Mouse (Mus musculus) layer of hippocampus, postnatal 36 days (tissue): ENCODE results near the gene Evc2. TPM values are rescaled to one million over a fixed set of nuclear protein-coding genes. Genes with fewer than 3 reads are reported as not detected.

Experiments
- DNase-seq, 2 experiments: peaks; one replicate each; pipeline ENCODE4 v3.0.0; 2022
- total RNA-seq, 2 experiments: library from RNA; stranded (reverse); gene quantifications; 2 replicates each; pipeline ENCODE4 v1.2.3; 2021

The Evc2 gene
- 10 to 100 TPM; 24.9 to 28.1 TPM for total RNA-seq

DNA sequence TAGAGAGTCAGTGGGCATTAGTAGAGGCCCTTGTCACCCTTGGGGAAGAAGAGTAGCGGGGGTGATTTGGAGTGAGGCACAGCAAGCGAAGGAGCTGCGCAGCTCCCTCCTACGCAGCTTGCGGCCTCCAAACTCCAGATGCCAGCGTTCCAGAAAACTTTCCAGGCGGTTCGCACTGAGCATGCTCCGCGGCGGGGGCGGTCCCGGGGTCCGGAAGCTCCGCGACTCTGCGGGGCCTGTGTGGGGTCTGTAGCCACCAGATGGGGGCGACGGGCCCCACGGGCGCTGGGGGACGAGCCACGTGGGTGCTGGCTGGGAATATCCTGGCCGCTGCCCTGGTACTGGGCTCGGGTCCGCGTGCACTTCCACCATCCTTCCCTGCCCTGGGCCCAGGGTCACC lies at the start of gene Evc2:
Gene Evc2, plus strand, starts transcription at position 212 of the 400 bp plus-strand sequence.
- peak; percentile 75 to 78 for DNase-seq

DNA sequence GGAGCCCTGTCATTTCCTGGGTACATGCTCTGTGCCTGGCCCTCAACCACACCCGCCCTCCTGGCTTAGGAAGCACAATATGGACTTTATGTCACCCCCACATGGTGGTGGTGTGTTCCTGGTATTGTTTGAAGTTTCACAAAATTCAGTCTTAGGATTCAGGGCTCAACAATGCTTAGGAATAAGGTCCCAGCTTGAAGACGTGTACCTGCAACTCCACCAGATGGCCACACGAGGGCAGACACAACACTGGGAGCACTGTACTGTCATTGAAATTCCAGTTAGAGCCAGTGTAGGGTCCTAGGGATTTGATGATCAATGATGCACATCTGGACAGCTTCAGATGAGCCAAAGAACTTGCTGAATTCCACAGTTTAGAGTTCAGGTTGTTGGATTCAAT lies 49.1 kb upstream of the Evc2 start:
- DNase-seq: peak in 1 of 2 experiments; percentile 42

DNA sequence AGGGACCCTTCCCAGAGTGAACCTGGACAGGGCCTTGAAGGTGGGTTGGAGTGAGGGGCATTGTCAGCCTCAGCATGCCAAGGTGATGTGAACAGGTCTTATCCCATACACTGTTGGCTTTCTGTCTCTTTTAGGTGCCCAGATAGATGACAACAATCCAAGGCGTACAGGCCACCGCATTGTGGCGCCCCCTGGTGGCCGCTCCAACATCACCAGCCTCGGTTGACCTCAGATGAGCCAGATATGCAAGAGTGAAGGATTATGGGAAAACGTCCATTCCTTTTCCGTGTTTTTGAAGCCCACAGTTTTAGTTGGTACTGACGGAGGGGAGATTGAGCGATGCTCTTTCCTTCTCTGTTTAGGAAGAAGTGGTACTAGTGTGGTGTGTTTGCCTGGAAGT lies 47.3 kb upstream of the Evc2 start:
- DNase-seq: no peak

DNA sequence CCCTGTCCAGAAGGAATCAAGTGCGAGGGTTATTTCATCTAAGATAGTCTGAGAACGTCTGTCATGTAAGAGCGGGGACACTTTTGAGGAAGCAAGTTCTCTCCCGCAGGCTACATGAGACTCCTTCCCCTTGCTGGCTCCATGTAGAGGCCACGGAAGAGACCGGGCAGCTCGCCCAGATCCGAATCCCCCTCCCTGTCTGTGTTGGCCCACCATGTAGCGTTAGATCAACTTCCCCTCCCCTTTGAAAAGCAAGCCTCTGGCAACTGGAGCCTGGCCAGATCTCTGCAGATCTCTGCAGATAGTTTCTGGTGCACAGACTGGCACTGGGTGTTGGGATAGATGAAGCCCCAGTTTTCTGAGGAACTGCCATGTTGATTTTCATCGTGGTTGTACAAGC lies 41.6 kb upstream of the Evc2 start:
- no peak for DNase-seq

DNA sequence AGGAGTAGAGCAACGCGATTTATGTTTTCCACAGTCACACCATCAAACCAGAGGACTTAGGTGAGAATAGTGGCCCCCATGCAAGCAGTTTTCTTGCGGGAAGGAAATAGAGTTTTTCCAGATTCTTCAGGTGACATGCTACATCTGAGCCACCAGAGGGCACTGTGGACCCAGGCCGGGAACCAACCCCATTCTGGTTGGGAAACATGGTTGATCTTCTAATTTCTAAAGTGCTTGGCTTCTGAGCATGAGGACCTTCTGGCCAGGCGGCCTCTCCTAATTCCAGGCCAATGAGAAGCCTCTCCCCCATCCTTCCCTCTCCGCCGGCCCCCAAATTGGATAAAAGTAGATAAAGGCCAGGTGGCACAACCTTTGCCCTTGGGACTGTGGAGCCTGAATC lies 39.9 kb upstream of the Evc2 start:
- no peak for DNase-seq

DNA sequence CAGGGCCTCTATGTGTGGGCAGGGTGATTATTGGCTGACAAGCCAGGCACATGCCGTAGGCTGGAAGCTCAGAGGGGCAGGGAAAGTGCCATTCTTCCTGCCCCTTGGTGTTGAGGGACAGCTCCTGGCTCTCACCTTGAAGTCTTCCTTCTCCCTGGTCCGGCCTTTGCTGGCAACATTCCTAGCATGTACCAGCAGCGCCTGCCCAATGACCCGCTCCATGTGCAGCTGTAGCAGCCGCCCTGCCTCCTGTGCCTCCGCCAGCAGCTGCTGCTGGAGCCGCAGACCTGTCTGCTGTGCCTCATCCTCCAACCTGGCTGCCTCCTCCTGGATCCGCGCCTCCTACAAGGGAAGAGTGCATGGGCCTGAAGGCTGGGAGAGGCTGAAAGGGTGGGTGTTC lies 28.3 kb upstream of the Evc2 start:
- DNase-seq: no peak

DNA sequence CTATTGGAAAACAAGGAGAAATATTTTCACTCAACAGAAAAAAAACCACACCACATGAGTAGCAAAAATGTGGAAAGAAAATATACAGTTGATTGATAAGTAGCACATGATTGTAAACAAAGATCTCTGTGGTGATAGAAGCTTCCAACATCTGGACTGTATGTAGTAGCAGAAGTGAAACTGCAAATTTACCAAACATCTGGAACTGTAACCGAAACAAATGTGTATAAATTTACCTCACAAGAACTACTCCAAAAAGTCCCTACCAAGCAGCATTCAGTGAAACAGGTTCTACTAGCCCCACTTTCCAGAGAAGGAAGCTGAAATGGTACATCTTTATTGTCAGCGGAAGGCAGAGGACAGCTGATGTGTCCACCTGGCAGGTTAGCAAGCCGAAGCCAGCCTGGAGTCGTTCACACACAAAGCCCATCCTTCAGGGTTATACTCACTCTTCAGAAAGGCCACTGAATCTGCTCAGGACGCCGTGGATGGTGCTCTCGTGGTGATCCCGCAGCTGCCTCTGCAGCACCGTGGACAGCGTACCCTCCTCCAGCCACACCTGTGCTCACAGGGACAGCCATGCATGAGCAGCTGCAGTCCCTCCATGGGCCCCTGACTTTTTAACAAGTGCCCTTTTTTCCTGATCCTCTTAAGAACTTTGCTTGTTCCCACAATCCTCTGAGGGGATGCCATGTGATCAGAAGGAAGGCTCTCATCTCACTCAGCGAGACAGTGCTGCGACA lies 25.1 kb upstream of the Evc2 start:
- DNase-seq: no peak

DNA sequence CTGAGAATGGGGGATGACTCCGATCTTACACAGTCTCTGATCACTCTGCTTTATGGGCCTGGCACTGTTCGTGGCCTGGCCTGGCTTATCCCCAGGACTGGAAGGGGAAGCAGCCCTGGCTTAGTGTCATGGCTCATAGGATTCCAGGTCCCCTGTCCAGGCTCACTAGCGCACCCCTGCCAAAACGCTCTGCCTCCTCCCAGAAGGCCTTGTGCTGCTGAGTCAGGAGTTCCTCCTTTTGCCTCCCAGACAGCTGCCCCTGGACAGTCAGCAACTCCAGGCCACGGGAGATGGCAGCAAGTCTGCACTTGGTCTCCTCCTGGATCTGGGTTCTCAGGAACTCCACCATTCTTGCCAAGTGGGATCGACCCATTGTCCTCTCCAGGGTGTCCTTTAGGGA lies 19.6 kb upstream of the Evc2 start:
- no peak for DNase-seq

DNA sequence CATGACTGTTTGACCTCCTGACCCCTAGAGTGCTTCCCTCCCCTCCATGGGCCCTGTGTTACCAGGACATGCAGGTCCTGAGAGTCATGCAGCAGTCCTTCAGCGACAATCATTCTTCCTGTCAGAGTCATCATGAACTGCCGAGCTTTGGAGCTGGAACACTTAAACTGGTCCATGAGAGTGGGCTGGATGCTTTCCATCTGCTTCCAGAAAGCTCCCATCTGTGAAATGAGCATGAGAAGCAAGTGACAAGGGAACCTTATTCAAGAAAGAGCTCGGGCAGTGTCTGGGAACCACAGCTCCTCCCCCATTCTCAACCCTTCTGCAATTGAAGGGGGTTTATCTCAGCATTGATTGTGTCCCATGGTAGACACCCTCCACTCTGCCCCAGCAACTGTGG lies 18.1 kb upstream of the Evc2 start:
- peak in 1 of 2 experiments; percentile 48 for DNase-seq

DNA sequence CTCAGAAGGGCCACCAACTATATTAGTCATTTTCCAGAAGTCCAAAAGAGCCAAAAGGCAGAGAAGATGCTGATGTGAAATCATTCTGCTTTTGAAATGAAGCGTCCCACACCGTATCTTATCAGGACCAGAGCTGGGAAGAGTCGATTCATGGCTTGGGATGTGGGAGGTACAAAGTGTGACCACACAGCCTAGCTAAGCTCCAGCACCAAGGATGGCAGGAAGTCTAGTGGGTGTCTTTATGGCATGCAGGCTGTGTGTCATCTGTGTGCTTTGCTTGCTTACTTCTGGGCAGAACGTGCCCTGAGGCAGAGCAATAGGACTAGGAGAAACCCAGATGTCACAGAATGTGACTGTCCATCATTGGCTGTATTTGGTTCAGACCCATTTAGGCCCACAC lies 17.5 kb upstream of the Evc2 start:
- DNase-seq: no peak

DNA sequence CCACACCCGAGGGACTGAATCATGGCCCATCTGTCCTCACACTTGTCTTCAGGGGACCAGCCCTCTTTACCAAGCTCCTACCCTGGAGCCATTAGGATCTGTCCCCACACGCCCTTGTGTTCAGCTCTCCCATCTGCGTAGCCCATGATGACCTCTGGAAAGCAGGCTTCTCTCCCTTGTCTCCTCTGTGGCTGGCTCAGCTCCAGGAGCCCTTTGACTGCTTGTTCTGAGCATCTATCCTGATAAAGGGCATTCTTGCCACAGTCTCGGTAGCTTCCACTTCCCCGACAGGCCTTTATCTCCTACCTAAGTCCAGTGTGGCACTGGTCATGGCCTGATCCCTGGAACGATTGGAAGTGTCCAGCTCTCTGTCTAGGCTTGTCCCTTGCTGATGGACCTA lies 11.6 kb upstream of the Evc2 start:
- no peak for DNase-seq

DNA sequence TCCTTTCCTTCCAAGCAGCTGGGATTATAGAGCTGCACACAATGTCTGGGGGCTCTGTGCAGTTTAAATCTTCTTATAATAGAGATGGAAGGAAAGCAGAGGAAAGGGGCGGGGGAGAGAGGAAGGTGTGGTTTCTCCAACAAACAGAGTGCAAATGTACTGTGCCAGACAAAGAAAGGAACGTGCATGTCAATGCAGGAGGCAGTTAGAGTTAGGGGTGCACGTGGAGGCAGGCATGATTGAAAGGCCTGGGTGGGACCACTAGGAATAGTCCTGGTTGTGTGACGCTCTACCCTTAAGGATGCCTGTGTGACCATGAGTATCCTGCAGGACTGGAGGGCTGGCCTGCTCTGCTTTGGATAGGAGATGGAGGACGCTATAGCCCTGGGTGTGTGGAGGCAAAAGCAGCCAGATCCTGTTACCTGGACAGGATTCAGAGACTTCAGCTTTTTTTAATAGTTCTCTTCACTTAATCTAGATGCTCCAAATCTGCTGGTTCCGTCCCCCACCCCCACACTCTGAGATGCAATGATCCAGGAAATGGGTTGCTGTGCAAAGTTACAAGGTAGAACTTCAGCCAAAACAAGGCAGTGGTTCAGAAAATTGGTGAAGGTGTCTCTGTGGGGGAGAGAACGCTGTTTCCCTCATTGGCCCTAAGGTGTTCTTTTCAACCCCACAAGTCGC lies 7.7 kb upstream of the Evc2 start:
- no peak for DNase-seq

DNA sequence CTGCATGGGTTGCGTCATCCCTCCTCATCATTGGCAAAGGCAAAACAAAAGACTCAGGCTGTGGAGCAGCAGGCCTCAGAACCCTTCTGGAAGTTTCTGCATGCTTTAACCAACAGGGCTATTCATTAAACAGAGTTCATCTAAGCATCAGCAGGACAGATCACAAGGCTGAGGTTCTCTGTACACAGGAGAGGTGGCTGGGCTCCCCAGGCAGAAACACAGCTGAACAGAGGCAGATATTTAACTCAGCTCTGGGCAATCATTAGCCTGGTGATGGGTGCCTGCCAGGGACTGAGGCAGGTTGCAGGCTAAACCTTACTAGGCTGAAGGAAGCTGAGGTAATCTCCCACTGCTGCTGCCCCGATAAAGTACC lies 7.2 kb upstream of the Evc2 start:
- no peak for DNase-seq

DNA sequence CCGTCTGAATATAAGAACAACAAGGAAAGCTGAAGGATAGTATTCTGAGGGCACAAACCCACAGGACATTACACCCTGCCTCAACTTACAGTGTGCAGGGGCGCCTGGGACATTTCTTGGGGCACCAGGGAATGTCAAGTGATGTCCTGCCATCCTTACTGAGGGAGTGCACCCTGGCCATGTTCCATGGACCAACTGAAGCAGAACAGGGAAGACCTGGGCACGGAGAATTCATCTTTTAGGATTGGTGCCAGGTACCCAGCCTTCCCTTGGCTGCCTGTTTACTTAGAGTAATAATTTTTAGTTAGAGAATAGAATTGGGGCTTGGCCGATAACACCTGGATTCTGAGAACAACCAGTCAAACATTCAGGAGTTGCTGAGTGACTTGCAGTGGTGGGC lies 6.2 kb upstream of the Evc2 start:
- DNase-seq: no peak

DNA sequence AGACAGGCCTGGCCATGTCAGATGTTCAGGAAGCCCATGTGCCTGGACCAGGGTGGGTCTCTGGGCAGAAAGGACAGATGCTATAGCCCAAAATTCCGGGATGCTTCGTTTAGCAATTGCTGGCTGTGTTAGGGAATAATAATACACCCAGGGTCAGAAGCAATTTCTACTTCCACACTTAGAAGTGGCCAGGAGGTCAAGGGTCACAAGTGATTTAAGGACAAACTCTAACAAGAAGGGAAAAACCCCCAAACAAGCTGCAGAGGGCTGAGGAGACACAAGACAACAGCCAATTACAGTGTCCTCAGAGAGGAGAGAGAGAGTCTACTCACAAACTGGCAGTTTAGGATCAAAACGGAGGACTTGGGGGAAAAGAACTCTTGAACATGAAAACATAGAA lies 3.2 kb upstream of the Evc2 start:
- no peak for DNase-seq

DNA sequence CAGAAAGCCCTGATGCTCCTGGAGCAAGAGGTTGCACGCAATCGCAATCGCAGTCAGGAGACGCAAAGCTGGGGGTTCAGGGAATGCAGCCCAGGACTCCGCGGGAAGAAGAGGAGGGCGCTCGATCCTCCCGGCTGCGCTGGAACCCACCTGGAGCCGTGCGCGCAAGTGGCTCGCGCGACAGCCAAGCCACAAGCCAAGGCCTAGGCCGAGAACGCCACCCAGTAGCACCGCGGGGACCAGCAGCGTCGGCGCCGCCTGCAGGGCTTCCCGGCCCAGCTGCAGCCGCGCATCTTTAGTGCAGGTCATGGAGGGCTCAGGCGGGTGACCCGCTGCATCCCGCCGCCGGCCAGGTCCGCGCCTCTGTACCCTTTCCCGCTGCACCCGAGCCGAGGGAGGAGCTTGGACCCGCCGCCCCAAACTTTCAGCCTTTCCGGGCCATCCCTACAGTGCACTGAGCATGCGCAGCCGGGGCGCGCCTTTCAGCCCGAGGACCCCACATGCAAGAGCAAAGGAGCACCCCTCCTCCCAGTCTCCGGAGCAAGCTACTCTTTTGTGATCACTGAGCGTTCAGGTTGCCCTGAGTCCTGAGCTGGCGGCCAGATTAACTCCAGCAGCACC lies 1.7 kb upstream of the Evc2 start, which contains the start of gene Evc:
Gene Evc, minus strand, starts transcription at position 410 of the 621 bp plus-strand sequence.
- peak; percentile 47 to 54 for DNase-seq

DNA sequence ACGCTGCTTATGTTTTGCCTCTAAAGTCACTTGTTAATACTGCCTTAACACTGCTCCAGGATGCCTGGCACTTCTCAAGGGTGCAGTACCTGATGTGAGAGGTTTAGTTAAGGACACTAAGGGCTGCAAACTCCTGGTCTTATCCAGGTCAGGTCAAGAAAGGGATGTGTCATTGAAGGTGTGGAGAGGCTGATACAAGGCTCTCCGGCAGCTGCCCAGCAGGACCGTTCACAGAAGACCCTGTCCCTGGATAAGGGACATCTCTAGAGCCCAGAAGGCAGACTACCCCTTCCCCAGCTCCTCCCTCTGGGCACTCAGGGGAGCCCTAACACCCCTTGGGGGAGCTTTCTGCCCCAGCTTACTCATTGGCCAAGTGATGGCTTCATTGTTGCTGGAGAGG lies 603 bp upstream of the Evc2 start:
- no peak for DNase-seq

DNA sequence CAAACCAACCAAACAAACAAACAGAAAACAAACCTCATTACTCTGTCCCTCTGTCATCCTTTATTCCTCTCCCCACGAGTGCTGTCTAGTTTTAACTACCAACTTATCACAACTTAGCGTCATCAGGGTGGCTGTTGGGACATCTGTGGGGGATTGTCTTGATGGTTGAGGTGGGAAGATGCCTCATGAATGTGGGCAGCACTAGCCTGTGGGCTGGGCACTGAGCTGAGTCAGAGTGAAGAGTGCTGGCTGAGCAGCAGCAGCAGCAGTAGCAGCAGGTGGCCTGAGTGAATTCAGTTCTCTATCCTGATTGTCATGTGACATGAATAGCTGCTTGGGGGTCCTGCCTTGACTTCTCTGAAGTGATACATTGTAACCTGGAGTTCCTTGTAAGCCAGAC lies 5.7 kb downstream of the Evc2 start:
- no peak for DNase-seq

DNA sequence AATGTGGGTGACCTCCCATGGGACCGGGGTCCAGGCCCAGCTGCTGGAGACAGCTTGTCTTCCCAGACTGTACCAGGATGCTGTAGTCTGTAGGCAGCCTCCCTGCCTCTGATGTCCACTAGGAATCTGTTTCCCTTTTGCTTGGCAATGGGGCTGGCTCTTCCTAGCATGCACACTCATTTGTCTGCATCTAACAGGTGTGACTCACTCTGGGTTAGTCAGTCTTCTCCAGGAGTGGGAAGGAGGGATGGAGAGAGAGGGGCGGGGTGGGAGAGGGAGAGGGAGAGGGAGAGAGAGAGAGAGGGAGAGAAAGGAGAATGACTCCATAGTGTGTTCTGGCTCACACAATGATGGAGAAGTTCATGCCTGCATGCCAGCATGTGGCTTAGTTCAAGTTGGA lies 13.5 kb downstream of the Evc2 start:
- no peak for DNase-seq

DNA sequence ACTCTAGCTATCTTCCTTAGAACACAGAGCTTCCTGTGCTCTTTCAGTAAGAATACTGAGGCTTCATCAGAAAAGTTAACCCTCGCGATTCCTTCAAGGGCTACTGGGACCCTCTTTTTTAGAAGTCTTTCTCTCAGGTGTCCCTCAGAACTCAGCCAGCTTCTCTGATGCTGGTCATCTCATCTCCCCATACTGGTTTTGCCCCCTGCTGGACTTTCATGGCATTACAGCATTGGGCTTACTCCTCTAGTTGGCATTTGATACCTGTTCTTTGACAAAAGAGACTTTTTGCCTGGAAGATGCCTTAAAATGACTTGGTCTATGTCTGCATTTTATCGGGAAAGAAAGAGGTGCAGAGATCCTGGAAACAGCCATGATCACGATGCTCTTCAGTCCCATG lies 16.1 kb downstream of the Evc2 start:
- DNase-seq: peak in 1 of 2 experiments; percentile 41

DNA sequence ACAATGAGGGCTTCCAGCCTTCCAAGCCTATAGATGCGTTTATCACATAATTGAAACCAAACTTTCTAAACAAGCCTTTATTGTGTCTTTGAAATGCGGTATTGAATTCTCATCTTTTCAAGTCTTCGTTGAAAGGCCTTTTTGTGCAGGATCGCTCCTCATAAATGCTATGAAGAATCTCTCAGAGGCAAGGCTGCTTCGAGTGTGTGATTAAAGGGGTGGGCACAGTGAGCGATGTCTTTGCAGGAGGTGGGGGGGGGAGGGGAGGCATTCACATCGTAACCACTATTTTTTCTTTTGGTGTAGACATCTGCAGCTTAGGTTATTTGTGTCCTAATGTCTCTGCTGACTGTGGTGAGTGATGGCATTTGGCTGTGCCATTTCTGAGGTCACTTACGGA lies 17.7 kb downstream of the Evc2 start:
- DNase-seq: no peak

DNA sequence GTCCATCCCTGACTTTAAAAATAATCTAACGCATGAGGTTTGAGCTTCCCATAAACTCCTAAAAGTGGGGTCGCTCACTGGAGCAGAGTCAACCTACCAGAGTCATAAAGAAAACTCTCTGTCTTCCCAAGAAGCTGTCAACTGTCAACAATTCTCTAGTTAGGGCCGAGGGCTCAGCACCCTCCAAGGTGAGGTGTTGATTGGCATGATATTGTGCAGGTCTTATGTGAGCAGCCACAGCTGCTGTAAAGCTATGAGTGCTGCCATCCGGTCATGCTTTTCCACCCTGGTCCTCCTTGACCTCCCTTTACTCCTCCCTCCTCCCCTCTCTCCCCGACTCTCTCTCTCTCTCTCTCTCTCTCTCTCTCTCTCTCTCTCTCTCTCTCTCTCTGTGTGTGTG lies 24.3 kb downstream of the Evc2 start:
- DNase-seq: no peak

DNA sequence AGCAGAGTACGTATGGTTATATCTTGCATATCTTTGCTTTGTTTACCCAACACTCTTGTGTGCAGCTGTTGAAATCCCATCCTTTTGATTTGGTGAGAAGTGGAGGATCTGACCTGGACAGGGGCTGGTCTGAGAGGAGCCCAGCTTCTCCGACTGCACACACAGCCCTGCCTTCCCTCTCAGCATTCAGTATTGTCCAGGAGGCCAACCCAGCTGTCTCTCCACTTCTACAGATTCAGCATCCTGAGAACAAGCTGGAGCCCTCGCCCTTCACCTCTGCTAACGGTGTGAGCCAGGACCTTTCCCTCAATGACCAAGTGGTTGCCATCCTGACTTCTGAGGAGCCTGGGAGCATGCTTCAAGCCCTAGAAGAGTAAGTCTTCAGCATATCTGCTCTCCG lies 25.0 kb downstream of the Evc2 start:
- DNase-seq: no peak

DNA sequence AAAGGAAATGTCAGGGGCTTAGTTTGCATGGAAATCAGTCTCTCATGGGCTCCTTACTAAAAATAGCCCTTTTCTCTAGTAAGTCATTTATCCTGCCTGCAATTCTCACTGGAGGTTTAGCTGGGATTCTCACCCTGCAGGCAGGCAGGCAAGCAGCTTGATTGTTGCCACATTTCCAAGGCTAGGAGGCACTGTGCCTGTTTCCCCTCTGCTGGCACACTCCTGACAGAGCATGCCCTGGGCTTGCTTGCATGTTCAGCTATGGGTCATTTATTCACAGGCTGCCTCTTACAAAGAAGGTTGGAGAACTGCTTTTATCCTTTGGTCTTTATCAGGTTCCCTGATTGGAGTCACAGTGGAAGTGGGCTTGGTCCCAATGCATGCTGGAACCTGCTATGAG lies 27.5 kb downstream of the Evc2 start:
- DNase-seq: no peak
